In genomic region chr15:81562491-81563488, GRCm38 (mm10) we compare ENCODE assay signal across 12 mouse cellular contexts. TPM values are rescaled to one million over a fixed set of nuclear protein-coding genes. Genes with fewer than 3 reads are reported as not detected.
DNase-seq lines count a peak whose midpoint lies in the region; ATAC-seq and TF ChIP-seq lines count a peak whose summit lies in the region.
"Had no signal": no experiment of that assay in that cellular context is flagged by ENCODE, and none has a peak within 500 bp of the region (broad histone marks: within the 10 kb centered on the region; RNA-seq: fewer than 3 reads in every experiment).

No protein-coding gene starts in this region.

- ATAC-seq in kidney, embryonic 14.5 days (ENCODE audit: low FRiP score, low TSS enrichment), result no peak
- no peak for ATAC-seq in midbrain, embryonic 14.5 days (ENCODE audit: low FRiP score, low TSS enrichment)
- ATAC-seq: liver, embryonic 12.5 days had no signal

- intact Hi-C loops in left cerebral cortex, postnatal 14 days (cut with DNase I), result no loop called here

- H3K4me1 ChIP-seq in kidney, embryonic 14.5 days (ENCODE audit: control insufficient read depth, insufficient read depth, low read length), result no peaks in the 10 kb centered on the region
- peaks cover 3% of the 10 kb centered on the region; the same call in 1 of the 2 replicates for H3K4me1 ChIP-seq in kidney, adult 2 months (ENCODE audit: control insufficient read depth, insufficient read depth, low read length)
- H3K4me1 ChIP-seq in midbrain, embryonic 14.5 days (ENCODE audit: control insufficient read depth, insufficient read depth, low read length), result no peaks in the 10 kb centered on the region
- H3K4me1 ChIP-seq: liver, embryonic 12.5 days; stomach, embryonic 15.5 days had no signal

- DNase-seq in kidney, adult 11 months, result peak; percentile 87
- peak; percentile 24 for DNase-seq in NIH3T3 (ENCODE audit: low read depth)
- peak; percentile 89 for DNase-seq in kidney, adult 2 months
- peak; percentile 49 for DNase-seq in midbrain, embryonic 14.5 days
- no peak for DNase-seq in left cerebral cortex, postnatal 14 days (ENCODE audit: low spot score in 2 of 2)
- DNase-seq in cerebellum, adult 9-11 months, result no peak
- no peak for DNase-seq in heart, adult 8-10 months (ENCODE audit: low spot score)
- DNase-seq: heart, postnatal 14 days had no signal

- no peak overlapping the region for H3K9ac ChIP-seq in kidney, embryonic 14.5 days (ENCODE audit: low read depth, low read length)
- H3K9ac ChIP-seq in midbrain, embryonic 14.5 days (replicated peaks; ENCODE audit: low read length), result no peak overlapping the region
- H3K9ac ChIP-seq: liver, embryonic 12.5 days; stomach, embryonic 15.5 days had no signal

- WGBS in kidney, embryonic 14.5 days, result 39% methylated on average over 9 of the region's 9 CpGs
- 19% methylated on average over 9 of the region's 9 CpGs for whole genome bisulfite sequencing in kidney, adult 2 months
- 54% methylated on average over 9 of the region's 9 CpGs for WGBS in midbrain, embryonic 14.5 days

- H3K9me3 ChIP-seq in kidney, embryonic 14.5 days (ENCODE audit: control insufficient read depth, low read length), result no peaks in the 10 kb centered on the region
- H3K9me3 ChIP-seq in midbrain, embryonic 14.5 days (ENCODE audit: control insufficient read depth, low read length), result no peaks in the 10 kb centered on the region
- H3K9me3 ChIP-seq: liver, embryonic 12.5 days; stomach, embryonic 15.5 days had no signal

- no peak overlapping the region for H3K4me2 ChIP-seq in kidney, embryonic 14.5 days (replicated peaks; ENCODE audit: low read depth, low read length)
- H3K4me2 ChIP-seq in midbrain, embryonic 14.5 days (ENCODE audit: low read length), result no peak overlapping the region
- H3K4me2 ChIP-seq: liver, embryonic 12.5 days; stomach, embryonic 15.5 days had no signal

- H3K27ac ChIP-seq in kidney, embryonic 14.5 days (ENCODE audit: low read depth, low read length), result no peak overlapping the region
- H3K27ac ChIP-seq in kidney, adult 2 months (ENCODE audit: insufficient read depth, low read depth, low read length), result peak overlapping the region; percentile 14
- no peak overlapping the region for H3K27ac ChIP-seq in midbrain, embryonic 14.5 days (replicated peaks; ENCODE audit: low read depth, low read length)
- H3K27ac ChIP-seq: liver, embryonic 12.5 days; stomach, embryonic 15.5 days had no signal

- H3K4me3 ChIP-seq in kidney, embryonic 14.5 days (ENCODE audit: low read length), result no peak overlapping the region
- H3K4me3 ChIP-seq in kidney, adult 2 months (ENCODE audit: insufficient read depth, low read depth, low read length), result no peak overlapping the region
- H3K4me3 ChIP-seq in midbrain, embryonic 14.5 days (replicated peaks; ENCODE audit: low read depth, low read length), result no peak overlapping the region
- H3K4me3 ChIP-seq: liver, embryonic 12.5 days; megakaryocyte, embryonic 14.5 days; stomach, embryonic 15.5 days had no signal

- H3K36me3 ChIP-seq in kidney, embryonic 14.5 days (ENCODE audit: control insufficient read depth, insufficient read depth, low read length), result no peaks in the 10 kb centered on the region
- no peaks in the 10 kb centered on the region for H3K36me3 ChIP-seq in kidney, adult 2 months (ENCODE audit: control insufficient read depth, insufficient read depth, low read length)
- no peaks in the 10 kb centered on the region for H3K36me3 ChIP-seq in midbrain, embryonic 14.5 days (ENCODE audit: control insufficient read depth, insufficient read depth, low read length)
- H3K36me3 ChIP-seq: liver, embryonic 12.5 days; stomach, embryonic 15.5 days had no signal

- no peak for TF ChIP-seq CTCF in kidney, adult 2 months (conservative IDR thresholded peaks at IDR 0.05; ENCODE audit: insufficient read depth, insufficient read length, low read depth, low read length)

- TF ChIP-seq POLR2A in kidney, adult 2 months (IDR thresholded peaks at IDR 0.05; ENCODE audit: low read depth, low read length), result no peak

- H3K27me3 ChIP-seq in kidney, embryonic 14.5 days (ENCODE audit: control insufficient read depth, insufficient read depth, low read length), result no peaks in the 10 kb centered on the region
- no peaks in the 10 kb centered on the region for H3K27me3 ChIP-seq in kidney, adult 2 months (replicated peaks; ENCODE audit: control insufficient read depth, insufficient read depth, low read length)
- no peaks in the 10 kb centered on the region for H3K27me3 ChIP-seq in midbrain, embryonic 14.5 days (ENCODE audit: control insufficient read depth, insufficient read depth, low read length)
- H3K27me3 ChIP-seq: stomach, embryonic 15.5 days had no signal

RNA-seq across cellular contexts. Expression of gene Ep300, which starts 22.4 kb away (rescaled TPM):
- 25.0 and 34.8 TPM in 2 replicates for polyA plus RNA-seq in kidney, embryonic 14.5 days (2014; fragmentation: Nextera tagmentation; extraction: Ambion mirVana)
- polyA plus RNA-seq in kidney, adult 2 months (2012; rRNA removed), result 20.3 and 24.4 TPM in 2 replicates
- 22.3 and 28.5 TPM in 2 replicates for polyA plus RNA-seq in midbrain, embryonic 14.5 days (2014; fragmentation: Nextera tagmentation; extraction: Ambion mirVana)
- 10 to 100 TPM; 57.9 to 58.3 TPM for total RNA-seq in left cerebral cortex, postnatal 14 days (2021)
- 10 to 100 TPM; 40.2 to 48.8 (median 46.7) TPM for total RNA-seq in heart, adult 8-10 months (2022)

Comparison
In these comparisons a context has a peak if more than half of its experiments do, and no peak if none do; other contexts are left out.
1. DNase-seq: peak in kidney, adult 11 months (single experiment), NIH3T3 (single experiment), kidney, adult 2 months (single experiment) and midbrain, embryonic 14.5 days (single experiment); none in left cerebral cortex, postnatal 14 days (0 of 2), cerebellum, adult 9-11 months (single experiment) and heart, adult 8-10 months (single experiment).